Mouse (Mus musculus): ENCODE measurements around the gene Crip3.

GRCm38 (mm10) chr17:46453302-46453948, 24.7 kb downstream of the Crip3 start:
- TF ChIP-seq ELF1 (IDR thresholded peaks at IDR 0.05; ENCODE audit: low read depth, low read length) (no peak), MAX (IDR thresholded peaks at IDR 0.05; ENCODE audit: low read length) (no peak), MXI1 (IDR thresholded peaks at IDR 0.05; ENCODE audit: low read depth, low read length) (no peak), RCOR1 (IDR thresholded peaks at IDR 0.05; ENCODE audit: low read depth, low read length) (no peak)
